Mouse (Mus musculus): ENCODE measurements around the gene Adar. TPM values are rescaled to one million over a fixed set of nuclear protein-coding genes. Genes with fewer than 3 reads are reported as not detected.

Adar gene
- 10 to 100 TPM in 1 of 2 experiments, 1 to 10 TPM in 1; 2.9 to 17.3 TPM for polyA plus RNA-seq (2012; fragmentation: generic; extraction: Trizol)

DNA sequence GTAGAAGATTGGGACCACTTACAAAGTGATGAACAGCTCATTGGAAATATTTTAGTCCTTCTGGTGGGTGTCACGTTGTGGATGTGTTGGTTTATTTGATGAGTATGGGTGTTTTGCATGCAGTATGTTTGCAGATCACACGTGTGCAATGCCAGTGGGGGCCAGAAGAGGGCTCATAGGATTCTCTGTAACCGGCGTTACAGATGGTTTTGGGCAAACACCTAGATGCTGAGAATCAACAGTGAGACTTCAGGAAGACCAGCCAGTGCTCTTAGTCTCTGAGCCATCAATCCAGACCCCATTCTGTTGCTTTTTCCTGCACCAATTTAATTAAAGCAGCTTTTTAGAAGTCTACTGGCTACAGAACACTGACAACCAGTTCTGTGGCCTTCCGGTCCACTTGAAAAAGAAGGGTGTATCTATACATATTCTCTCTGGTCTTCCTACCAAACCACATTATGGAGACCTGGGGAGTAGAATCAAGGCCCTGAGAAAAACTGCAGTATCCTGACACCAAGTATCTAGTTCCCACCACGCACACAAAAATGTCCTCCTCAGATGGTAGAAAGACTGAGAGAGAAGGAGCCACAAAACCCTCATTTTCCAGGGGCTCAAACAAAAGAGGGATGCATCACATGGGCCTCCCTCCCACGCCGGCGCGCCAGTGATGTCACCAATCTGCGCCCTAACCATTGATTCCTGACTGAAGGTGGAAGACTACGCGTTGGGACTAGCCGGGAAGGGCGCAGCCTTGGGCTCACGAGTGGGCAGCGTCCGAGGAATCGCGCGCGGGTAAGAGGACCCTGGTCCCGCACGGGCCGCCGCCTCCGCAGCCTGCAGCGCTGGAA is at the start of gene Adar:
Gene Adar, plus strand, starts transcription at position 664 of the 848 bp plus-strand sequence.

DNA sequence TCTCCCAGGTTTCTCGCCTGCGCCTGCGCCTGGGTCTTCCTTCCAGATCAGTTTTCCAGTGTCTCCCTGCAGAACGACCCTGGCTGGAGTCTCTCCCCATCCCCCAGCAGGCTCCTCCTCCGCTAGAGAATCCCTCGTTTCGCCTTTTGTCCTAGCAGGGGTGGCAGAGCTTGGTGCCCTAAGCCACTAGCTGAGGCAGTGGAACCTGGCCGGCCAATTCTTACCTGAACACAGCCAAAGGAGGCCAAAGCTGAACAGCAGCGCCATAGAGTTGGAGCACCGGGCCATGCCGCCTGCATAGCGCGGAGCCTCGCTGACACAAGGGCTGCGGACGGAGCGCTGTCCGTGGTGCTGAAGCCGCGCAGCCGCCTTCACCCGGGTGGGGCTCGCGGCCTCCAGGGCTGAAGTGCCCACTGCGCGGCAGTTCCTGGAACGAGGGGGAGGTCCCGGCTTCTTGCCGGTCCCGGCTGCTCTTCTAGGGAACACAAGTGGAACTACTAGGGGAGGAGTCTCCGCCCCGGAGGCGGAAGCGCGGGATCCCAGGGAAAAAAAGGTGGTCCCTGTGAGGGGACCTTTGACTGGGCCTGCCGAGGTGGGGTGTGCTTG is 49.4 kb downstream of the Adar start, which contains the start of gene Chrnb2:
Gene Chrnb2, minus strand, starts transcription at position 514 of the 606 bp plus-strand sequence.

DNA sequence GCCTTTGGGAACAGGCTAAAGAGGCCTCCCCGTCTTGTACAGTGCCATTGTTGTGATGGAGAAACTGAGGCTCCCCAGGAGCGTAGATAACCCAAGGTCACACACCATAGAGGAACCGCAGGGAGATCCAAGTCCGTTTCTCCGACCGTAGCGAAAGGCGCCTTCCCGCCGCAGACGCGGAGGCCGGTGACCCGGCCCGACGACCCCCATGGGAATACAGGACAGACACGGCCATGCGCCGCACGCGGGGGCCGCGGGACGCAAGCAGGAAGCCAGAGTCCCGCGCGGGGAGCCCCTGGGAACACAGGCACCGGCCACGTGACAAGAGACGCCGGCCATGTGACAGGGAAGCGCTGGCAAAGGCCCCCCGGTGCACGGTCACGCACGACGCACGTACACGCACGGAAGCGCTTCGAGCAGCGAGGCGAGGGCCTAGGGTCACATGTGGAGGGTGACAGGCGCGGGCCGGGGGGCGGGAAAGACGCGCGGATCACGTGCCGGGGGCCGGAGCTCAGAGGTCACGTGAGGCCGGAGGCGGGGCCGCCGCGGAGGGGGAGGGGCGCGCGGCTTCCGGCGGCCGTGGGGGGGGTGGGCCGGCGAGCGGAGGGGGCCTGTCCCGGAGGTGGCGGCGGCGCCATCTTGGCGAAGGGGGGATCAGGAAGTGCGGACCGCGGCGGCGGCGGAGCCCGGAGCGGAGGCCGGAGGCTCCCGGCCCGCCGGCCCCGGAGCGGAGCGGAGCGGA is 58.3 kb downstream of the Adar start, which contains the start of gene Ube2q1:
Gene Ube2q1, plus strand, starts transcription at position 649 of the 742 bp plus-strand sequence.

Other genes starting within 250 kb of the Adar start
- under 1 TPM in 1 of 2 experiments, not detected in 1; 0.05 TPM for gene Kcnn3, start 194.9 kb upstream of the Adar start, polyA plus RNA-seq (2012; fragmentation: generic; extraction: Trizol)
- gene Chrnb2, start 49.6 kb downstream of the Adar start, polyA plus RNA-seq (2012; fragmentation: generic; extraction: Trizol) = under 1 TPM; 0.21 to 0.30 TPM
- gene Ube2q1, start 58.6 kb downstream of the Adar start, polyA plus RNA-seq (2012; fragmentation: generic; extraction: Trizol) = 10 to 100 TPM; 17.2 to 41.9 TPM
- not detected for gene She, start 116.3 kb downstream of the Adar start, polyA plus RNA-seq (2012; fragmentation: generic; extraction: Trizol)
- gene Il6ra, start 198.2 kb downstream of the Adar start, polyA plus RNA-seq (2012; fragmentation: generic; extraction: Trizol) = 1 to 10 TPM in 1 of 2 experiments, under 1 TPM in 1; 0.46 to 1.2 TPM
- gene Atp8b2, start 248.5 kb downstream of the Adar start, polyA plus RNA-seq (2012; fragmentation: generic; extraction: Trizol) = 10 to 100 TPM in 1 of 2 experiments, 1 to 10 TPM in 1; 5.9 to 28.1 TPM